Mouse (Mus musculus) cortical plate, adult 2 months (tissue): ENCODE results near the gene Stk16.

Experiments
- CTCF ChIP-seq: fragments of 200-500 bp; IDR thresholded peaks from 2 replicates; pipeline ENCODE4 v1.5.1; 2011; ENCODE audit warnings: mild to moderate bottlenecking, control low read depth, low read length; ENCODE audit not compliant: insufficient read depth; ENCODE audit errors: extremely low read depth
- POLR2A ChIP-seq: fragments of 200-500 bp; IDR thresholded peaks from 2 replicates; pipeline ENCODE4 v1.6.1; 2011; ENCODE audit warnings: mild to moderate bottlenecking, low read length, control low read depth; ENCODE audit not compliant: insufficient read depth; ENCODE audit errors: extremely low read depth

- no peak for TF ChIP-seq CTCF
- no peak for TF ChIP-seq POLR2A
Measured at GRCm38 (mm10) chr1:75252308-75252707, 41.7 kb downstream of the Stk16 start.
